Mouse (Mus musculus) cortical plate, adult 2 months (tissue): ENCODE data around the gene Ncbp3. TPM values are rescaled to one million over a fixed set of nuclear protein-coding genes. Genes with fewer than 3 reads are reported as not detected.
A peak's percentile ranks its signal among the peaks of the same experiment; 100 is the strongest.

Experiments
- H3K27ac ChIP-seq: fragments of 200-500 bp; 2 replicates; pipeline ENCODE4 v1.5.1; 2012; ENCODE audit warnings: low read length, control low read depth, inconsistent platforms; ENCODE audit not compliant: insufficient read depth
- H3K4me1 ChIP-seq: fragments of 200-500 bp; 2 replicates; pipeline ENCODE4 v1.6.1; 2011; ENCODE audit warnings: low read length; ENCODE audit not compliant: control insufficient read depth, insufficient read depth
- H3K4me3 ChIP-seq: fragments of 200-500 bp; 2 replicates; pipeline ENCODE4 v1.5.1; 2011; ENCODE audit warnings: mild to moderate bottlenecking, low read length, control low read depth; ENCODE audit not compliant: insufficient read depth
- CTCF ChIP-seq: fragments of 200-500 bp; IDR thresholded peaks from 2 replicates; pipeline ENCODE4 v1.5.1; 2011; ENCODE audit warnings: mild to moderate bottlenecking, control low read depth, low read length; ENCODE audit not compliant: insufficient read depth; ENCODE audit errors: extremely low read depth
- POLR2A ChIP-seq: fragments of 200-500 bp; IDR thresholded peaks from 2 replicates; pipeline ENCODE4 v1.6.1; 2011; ENCODE audit warnings: mild to moderate bottlenecking, low read length, control low read depth; ENCODE audit not compliant: insufficient read depth; ENCODE audit errors: extremely low read depth
- polyA plus RNA-seq: library from polyadenylated mRNA; depleted of rRNA; stranded (reverse); fragments of >200 nt; gene quantifications from 2 replicates; pipeline ENCODE4 v1.2.3, GENCODE M21; 2012

Ncbp3 gene
- polyA plus RNA-seq, 1 experiment: 4.7 TPM

DNA sequence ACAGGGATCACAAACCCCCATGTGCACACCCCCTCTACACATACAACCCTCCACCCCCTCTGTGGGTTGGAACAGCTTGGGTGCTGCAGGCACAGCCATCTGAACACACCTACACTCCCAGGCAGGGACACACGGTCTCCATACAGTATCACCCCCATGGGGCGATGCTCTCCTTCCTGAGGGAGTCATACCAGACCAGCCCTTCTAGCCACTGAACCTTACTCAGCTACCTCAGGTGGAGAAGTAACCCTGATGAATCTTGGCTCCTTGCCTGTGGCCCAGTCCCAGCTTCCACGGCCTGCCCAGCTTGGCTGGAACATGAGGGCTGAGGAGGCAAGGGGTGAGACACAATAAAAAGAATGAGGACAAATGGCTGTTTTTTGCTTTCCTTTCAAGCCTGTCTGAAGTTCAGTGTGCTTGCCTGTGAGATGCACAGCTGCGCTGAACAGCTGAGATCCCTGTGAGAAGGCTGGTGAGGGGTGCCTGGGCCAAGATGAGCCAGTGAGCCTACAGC lies 32.7 kb upstream of the Ncbp3 start:
- peak overlapping the region; percentile 62 for H3K27ac ChIP-seq
- TF ChIP-seq POLR2A (no peak), CTCF (no peak)
- no peak overlapping the region for H3K4me3 ChIP-seq
- peaks cover 10% of the 10 kb centered on the region; the same call in 1 of the 2 replicates for H3K4me1 ChIP-seq

DNA sequence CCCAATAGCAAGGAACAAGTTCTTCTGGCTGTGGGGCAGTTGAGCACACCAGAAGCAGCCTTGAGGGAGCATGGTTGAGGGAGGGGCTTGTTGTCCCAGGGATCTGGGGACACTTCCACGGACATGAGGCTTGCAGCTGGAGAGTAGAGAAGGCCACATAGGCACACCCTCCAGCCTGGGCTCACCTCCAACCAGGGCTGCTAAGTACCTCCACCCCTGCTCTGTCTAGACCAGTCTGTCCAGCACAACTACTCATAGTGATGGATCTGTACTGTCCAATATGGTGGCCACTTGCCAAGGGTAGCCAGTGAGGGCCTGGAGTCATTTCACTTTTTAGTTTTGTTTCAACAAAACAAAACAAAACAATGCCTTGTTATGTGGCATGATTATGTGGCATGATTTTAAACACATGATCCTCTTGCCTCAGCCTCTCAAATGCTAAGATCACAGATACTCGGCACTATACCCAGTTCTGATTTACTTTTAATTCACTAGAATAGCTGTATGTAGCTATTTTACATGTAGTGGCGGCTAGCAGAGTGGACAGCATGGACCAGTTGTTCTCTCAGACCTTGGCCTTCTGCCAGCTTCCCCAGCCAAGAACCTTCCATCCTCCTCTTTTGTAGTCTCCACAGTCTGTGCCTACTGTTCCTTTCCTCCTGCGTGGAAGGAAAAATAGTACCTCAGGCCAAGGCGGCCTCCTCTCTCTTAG lies 32.0 kb upstream of the Ncbp3 start:
- no peak overlapping the region for H3K4me3 ChIP-seq
- peaks cover 12% of the 10 kb centered on the region for H3K4me1 ChIP-seq
- H3K27ac ChIP-seq: peak overlapping the region; percentile 62
- no peak for TF ChIP-seq POLR2A
- no peak for TF ChIP-seq CTCF

- H3K27ac ChIP-seq: no peak overlapping the region
- H3K4me3 ChIP-seq: no peak overlapping the region
- H3K4me1 ChIP-seq: peaks cover 14% of the 10 kb centered on the region
- TF ChIP-seq CTCF (no peak), POLR2A (no peak)
These were observed 31.5 kb upstream of the Ncbp3 start for GRCm38 (mm10) chr11:73016103-73016420.

GRCm38 (mm10) chr11:73018471-73019146 lies 29.0 kb upstream of the Ncbp3 start, which contains the start of gene Camkk1:
Gene Camkk1 (plus strand): TSS chr11:73019008.
- Histone ChIP-seq H3K27ac (peak within 1 kb of the TSS; percentile 89), H3K4me1 (peaks cover 22% of the 10 kb centered on the region), H3K4me3 (peak within 1 kb of the TSS; percentile 70)
- 0 out of 2 replicates have a peak, but pooled peaks have one; percentile 37 for TF ChIP-seq POLR2A
- TF ChIP-seq CTCF: no peak

DNA sequence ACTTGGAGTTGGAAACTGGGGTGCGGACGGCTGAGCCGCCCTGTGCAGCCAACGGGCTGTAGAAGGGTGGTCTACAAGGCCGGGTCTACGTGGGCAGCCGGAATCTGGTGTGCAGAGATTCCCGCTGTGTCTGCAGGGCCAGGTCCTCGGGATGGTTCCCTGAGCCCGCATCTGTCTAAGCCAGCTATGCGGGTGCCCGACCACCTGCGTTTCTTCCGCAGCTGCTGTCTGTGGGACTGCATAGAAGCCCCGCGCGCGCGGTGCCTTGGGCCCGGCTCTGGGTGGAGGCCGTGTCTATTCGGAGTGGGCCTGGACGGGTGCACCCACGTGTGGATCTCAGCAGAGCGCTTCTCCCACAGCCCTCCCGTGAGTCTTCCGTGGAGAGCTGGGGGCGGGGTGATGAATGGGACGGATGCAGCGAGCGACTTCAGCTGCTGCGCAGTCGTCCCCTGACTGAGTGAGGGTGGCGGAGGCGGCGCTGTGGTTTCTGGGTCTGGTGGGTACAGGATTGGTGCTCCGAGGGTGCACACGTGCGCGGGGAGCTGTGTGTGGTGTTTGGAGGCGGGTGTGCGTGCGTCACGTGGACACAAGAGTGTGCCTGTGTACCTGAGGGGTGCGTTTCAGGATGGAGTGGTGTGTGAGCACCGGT lies 28.3 kb upstream of the Ncbp3 start:
- Histone ChIP-seq H3K27ac (peak overlapping the region; percentile 89), H3K4me3 (peak overlapping the region; percentile 70), H3K4me1 (peaks cover 22% of the 10 kb centered on the region)
- TF ChIP-seq POLR2A: 0 out of 2 replicates have a peak, but pooled peaks have one; percentile 27
- TF ChIP-seq CTCF: no peak

DNA sequence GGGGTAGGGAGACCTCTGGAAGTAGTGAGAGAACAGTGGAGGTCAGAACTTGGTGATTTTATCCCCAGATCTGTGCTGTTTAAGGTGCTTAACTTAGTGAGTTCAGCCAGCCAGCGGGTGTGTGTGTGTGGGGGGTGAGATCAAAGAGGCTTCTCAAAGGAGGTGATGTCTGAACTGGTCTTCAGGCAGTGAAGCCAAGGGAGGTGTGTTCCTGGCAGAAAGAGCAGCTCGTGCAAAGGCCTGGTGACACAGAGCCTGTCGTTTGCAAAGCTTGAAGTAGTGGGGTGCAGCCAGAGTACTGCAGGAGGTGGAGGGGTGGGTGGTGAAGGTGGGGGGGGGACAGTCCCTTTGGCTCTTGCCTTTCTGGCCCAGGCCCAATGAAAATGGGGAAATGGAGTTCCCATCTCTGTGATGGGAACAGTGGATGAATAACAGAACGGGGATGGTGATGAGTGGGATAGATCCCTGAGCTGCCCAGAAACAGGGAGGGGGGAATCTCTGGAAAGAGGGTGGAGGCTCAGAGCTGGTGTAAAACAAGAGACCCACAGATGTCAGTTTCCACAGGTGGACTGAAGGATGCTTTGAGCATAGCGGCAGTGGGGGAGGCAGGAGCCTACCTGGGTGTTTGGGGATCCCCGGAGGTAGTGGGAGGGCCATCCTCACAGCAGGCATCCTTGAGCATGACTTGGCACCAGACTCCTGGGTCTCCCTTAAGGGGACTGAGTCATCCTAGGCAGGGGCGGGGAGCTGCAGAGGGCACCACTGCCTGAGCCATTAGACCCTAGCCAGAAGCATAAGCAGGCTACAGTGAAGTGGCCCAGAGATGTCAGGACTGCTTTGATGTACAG lies 26.4 kb upstream of the Ncbp3 start:
- Histone ChIP-seq H3K4me3 (peak overlapping the region; percentile 38), H3K4me1 (peaks cover 14% of the 10 kb centered on the region), H3K27ac (no peak overlapping the region)
- TF ChIP-seq CTCF (no peak), POLR2A (no peak)

GRCm38 (mm10) chr11:73023099-73023498 lies 24.5 kb upstream of the Ncbp3 start:
- no peak for TF ChIP-seq CTCF
- no peak for TF ChIP-seq POLR2A
- H3K4me3 ChIP-seq: no peak overlapping the region
- H3K27ac ChIP-seq: 0 out of 2 replicates have a peak overlapping the region, but pooled peaks have one; percentile 2
- H3K4me1 ChIP-seq: peaks cover 14% of the 10 kb centered on the region

- H3K4me1 ChIP-seq: peaks cover 14% of the 10 kb centered on the region
- no peak overlapping the region for H3K4me3 ChIP-seq
- H3K27ac ChIP-seq: no peak overlapping the region
- TF ChIP-seq CTCF (no peak), POLR2A (no peak)
These were observed 23.8 kb upstream of the Ncbp3 start for GRCm38 (mm10) chr11:73023827-73024226.
